Mouse (Mus musculus) forebrain, embryonic 14.5 days (tissue): ENCODE measurements around the gene Acpp. TPM values are rescaled to one million over a fixed set of nuclear protein-coding genes. Genes with fewer than 3 reads are reported as not detected.
"Not testable (repeated sequence)": the region's sequence is repeated elsewhere in the genome, so short reads cannot be mapped to it uniquely, and the experiment has no call there.

Experiments
- ATAC-seq: fragments of 200-750 bp; cut with Nextera tagmentation; 2 replicates; pipeline ENCODE4 v1.8.0; 2017; ENCODE audit warnings: mild to moderate bottlenecking, moderate library complexity
- DNase-seq: peaks from one replicate; pipeline ENCODE4 v3.0.0-alpha.2; 2015; ENCODE audit warnings: low spot score
- H3K27ac ChIP-seq: fragments of 300-500 bp; sonication (generic); 2 replicates; pipeline ENCODE4 v1.5.1; 2014; ENCODE audit warnings: low read depth, mild to moderate bottlenecking, control low read depth, low read length, moderate library complexity
- H3K27me3 ChIP-seq: fragments of 300-500 bp; sonication (generic); replicated peaks from 2 replicates; pipeline ENCODE4 v1.6.1; 2014; ENCODE audit warnings: low read length, control low read depth, mixed read lengths; ENCODE audit not compliant: control insufficient read depth, insufficient read depth
- H3K36me3 ChIP-seq: fragments of 300-500 bp; sonication (generic); 2 replicates; pipeline ENCODE4 v1.6.1; 2014; ENCODE audit warnings: low read length, control low read depth; ENCODE audit not compliant: control insufficient read depth, insufficient read depth
- H3K4me1 ChIP-seq: fragments of 300-500 bp; sonication (generic); 2 replicates; pipeline ENCODE4 v1.6.1; 2014; ENCODE audit warnings: antibody characterized with exemption, low read length, control low read depth; ENCODE audit not compliant: control insufficient read depth, insufficient read depth
- H3K4me2 ChIP-seq: fragments of 300-500 bp; sonication (generic); 2 replicates; pipeline ENCODE4 v1.6.1; 2014; ENCODE audit warnings: mild to moderate bottlenecking, control low read depth, low read length
- H3K4me3 ChIP-seq: fragments of 300-500 bp; sonication (generic); 2 replicates; pipeline ENCODE4 v1.5.1; 2014; ENCODE audit warnings: low read depth, low read length, control low read depth
- H3K9ac ChIP-seq: fragments of 300-500 bp; sonication (generic); 2 replicates; pipeline ENCODE4 v1.6.1; 2014; ENCODE audit warnings: mild to moderate bottlenecking, low read length, control low read depth, moderate library complexity
- H3K9me3 ChIP-seq: fragments of 300-500 bp; sonication (generic); replicated peaks from 2 replicates; pipeline ENCODE4 v1.6.1; 2016; ENCODE audit warnings: low read length, control low read depth, mixed read lengths; ENCODE audit not compliant: control insufficient read depth
- WGBS: fragments of 180-500 bp; shearing (Covaris S2); extraction: QIAGEN DNeasy Blood & Tissue Kit; methylation state at CpG from one replicate; pipeline ENCODE4 v1.1.7; 2014; 5-methylcytosine and 5-hydroxymethylcytosine counted together
- polyA plus RNA-seq: library from polyadenylated mRNA; unstranded; fragments of >200 nt; fragmentation: Nextera tagmentation; extraction: Ambion mirVana; gene quantifications from 2 replicates; pipeline ENCODE4 v1.2.1, GENCODE M21; 2014

The Acpp gene
- polyA plus RNA-seq, result 0.10 and 0.17 TPM in 2 replicates

GRCm38 (mm10) chr9:104337183-104337931 lies at the start of gene Acpp:
Gene Acpp, minus strand, starts transcription at chr9:104337748.
- Histone ChIP-seq H3K4me3 (peak within 1 kb of the TSS; percentile 6; the same call in 1 of the 2 replicates), H3K4me1 (peaks cover 3% of the 10 kb centered on the region; the same call in 1 of the 2 replicates), H3K9ac (peak within 1 kb of the TSS; percentile 21), H3K4me2 (peak within 1 kb of the TSS; percentile 46), H3K9me3 (no peaks in the 10 kb centered on the region), H3K27me3 (no peaks in the 10 kb centered on the region), H3K27ac (no peak within 1 kb of the TSS), H3K36me3 (no peaks in the 10 kb centered on the region)
- WGBS, result 21% methylated on average over 18 of the region's 18 CpGs
- ATAC-seq (peak; percentile 46; the same call in 1 of the 2 replicates), DNase-seq (peak; percentile 61)

- no peak overlapping the region for H3K4me2 ChIP-seq
- no peaks in the 10 kb centered on the region for H3K4me1 ChIP-seq
- H3K36me3 ChIP-seq, result no peaks in the 10 kb centered on the region
- no peaks in the 10 kb centered on the region for H3K27me3 ChIP-seq
- ATAC-seq, result no peak
- no peak overlapping the region for H3K4me3 ChIP-seq
- DNase-seq, result no peak
- no peak overlapping the region for H3K27ac ChIP-seq
- no peaks in the 10 kb centered on the region for H3K9me3 ChIP-seq
- 82% methylated on average over 6 of the region's 6 CpGs for WGBS
- no peak overlapping the region for H3K9ac ChIP-seq
Observed at GRCm38 (mm10) chr9:104382571-104383170, 45.1 kb upstream of the Acpp start.

GRCm38 (mm10) chr9:104379532-104380162 lies 42.1 kb upstream of the Acpp start:
- WGBS, result 65% methylated on average over 9 of the region's 9 CpGs
- ATAC-seq, result no peak
- Histone ChIP-seq H3K36me3 (no peaks in the 10 kb centered on the region), H3K9ac (no peak overlapping the region), H3K27ac (no peak overlapping the region), H3K9me3 (no peaks in the 10 kb centered on the region), H3K4me2 (no peak overlapping the region), H3K4me1 (no peaks in the 10 kb centered on the region), H3K27me3 (no peaks in the 10 kb centered on the region), H3K4me3 (no peak overlapping the region)
- peak; percentile 77 for DNase-seq

- no peaks in the 10 kb centered on the region for H3K36me3 ChIP-seq
- 52% methylated on average over 3 of the region's 3 CpGs for WGBS
- no peaks in the 10 kb centered on the region for H3K27me3 ChIP-seq
- DNase-seq (no peak), ATAC-seq (no peak)
- H3K27ac ChIP-seq, result no peak overlapping the region
- H3K4me1 ChIP-seq, result no peaks in the 10 kb centered on the region
- H3K9ac ChIP-seq, result no peak overlapping the region
- no peak overlapping the region for H3K4me3 ChIP-seq
- H3K4me2 ChIP-seq, result no peak overlapping the region
- H3K9me3 ChIP-seq, result no peaks in the 10 kb centered on the region
Observed at GRCm38 (mm10) chr9:104375573-104375972, 38.0 kb upstream of the Acpp start.

- Histone ChIP-seq H3K36me3 (no peaks in the 10 kb centered on the region), H3K4me1 (no peaks in the 10 kb centered on the region), H3K27me3 (no peaks in the 10 kb centered on the region), H3K4me2 (no peak overlapping the region), H3K9me3 (no peaks in the 10 kb centered on the region), H3K27ac (no peak overlapping the region), H3K9ac (no peak overlapping the region), H3K4me3 (no peak overlapping the region)
- no peak for ATAC-seq
- DNase-seq, result peak; percentile 36
- 29% methylated on average over 6 of the region's 6 CpGs for WGBS
Observed at GRCm38 (mm10) chr9:104373253-104373652, 35.7 kb upstream of the Acpp start.

GRCm38 (mm10) chr9:104366983-104367382 lies 29.4 kb upstream of the Acpp start:
- Histone ChIP-seq H3K4me3 (no peak overlapping the region), H3K9me3 (no peaks in the 10 kb centered on the region), H3K4me1 (no peaks in the 10 kb centered on the region), H3K27ac (no peak overlapping the region), H3K27me3 (no peaks in the 10 kb centered on the region), H3K4me2 (no peak overlapping the region), H3K9ac (no peak overlapping the region), H3K36me3 (no peaks in the 10 kb centered on the region)
- WGBS, result 93% methylated on average over 2 of the region's 2 CpGs
- DNase-seq, result no peak
- no peak for ATAC-seq

GRCm38 (mm10) chr9:104361951-104362350 lies 24.4 kb upstream of the Acpp start:
- ATAC-seq, result not testable (repeated sequence)

GRCm38 (mm10) chr9:104361073-104361891 lies 23.7 kb upstream of the Acpp start:
- no peak overlapping the region for H3K27ac ChIP-seq
- H3K36me3 ChIP-seq, result no peaks in the 10 kb centered on the region
- no peaks in the 10 kb centered on the region for H3K4me1 ChIP-seq
- no peak overlapping the region for H3K9ac ChIP-seq
- H3K27me3 ChIP-seq, result no peaks in the 10 kb centered on the region
- no peak overlapping the region for H3K4me3 ChIP-seq
- no peaks in the 10 kb centered on the region for H3K9me3 ChIP-seq
- WGBS, result 82% methylated on average over 17 of the region's 17 CpGs
- ATAC-seq, result no peak
- no peak overlapping the region for H3K4me2 ChIP-seq
- DNase-seq, result no peak

More at GRCm38 (mm10) chr9:104361951-104362350, 24.4 kb upstream of the Acpp start:
- H3K9ac ChIP-seq, H3K4me2 ChIP-seq, H3K27me3 ChIP-seq, H3K36me3 ChIP-seq, H3K4me3 ChIP-seq, DNase-seq, H3K9me3 ChIP-seq, H3K27ac ChIP-seq, H3K4me1 ChIP-seq: not testable (repeated sequence)
- WGBS, result 80% methylated on average over 1 of the region's 1 CpGs
